In genomic region chr5:111630313-111630844, GRCm38 (mm10) we compare ENCODE assay signal across 9 mouse cellular contexts.
DNase-seq lines count a peak whose midpoint lies in the region; ATAC-seq and TF ChIP-seq lines count a peak whose summit lies in the region.
"Had no signal": no experiment of that assay in that cellular context is flagged by ENCODE, and none has a peak within 500 bp of the region (broad histone marks: within the 10 kb centered on the region; RNA-seq: fewer than 3 reads in every experiment).

No protein-coding gene starts in this region.

- H3K9me3 ChIP-seq in neural tube, embryonic 11.5 days (ENCODE audit: control insufficient read depth, low read length), result 0 out of 2 replicates have a peak, but pooled peaks cover 4% of the 10 kb centered on the region
- H3K9me3 ChIP-seq in forebrain, embryonic 12.5 days, result peaks cover 4% of the 10 kb centered on the region; the same call in 1 of the 2 replicates
- H3K9me3 ChIP-seq in hindbrain, postnatal 0 days (ENCODE audit: low read length), result 0 out of 2 replicates have a peak, but pooled peaks cover 2% of the 10 kb centered on the region

- DNase-seq in neural tube, embryonic 11.5 days (ENCODE audit: low spot score), result no peak
- no peak for DNase-seq in neural tube, embryonic 10.5 days (ENCODE audit: extremely low spot score, low spot score)
- no peak for DNase-seq in hindbrain, postnatal 0 days (ENCODE audit: low spot score)
- no peak for DNase-seq in MN1 (ENCODE audit: low spot score)
- DNase-seq in right cerebral cortex, adult 18-20 months, result no peak
- DNase-seq in Muller cell, postnatal 12 days (ENCODE audit: inconsistent ontology term), result no peak
- DNase-seq: left cerebral cortex, postnatal 4 days; retina, postnatal 1 day had no signal

- no peaks in the 10 kb centered on the region for H3K27me3 ChIP-seq in neural tube, embryonic 11.5 days (ENCODE audit: control insufficient read depth, insufficient read depth, low read length)
- 0 out of 2 replicates have a peak, but pooled peaks cover 1% of the 10 kb centered on the region for H3K27me3 ChIP-seq in forebrain, embryonic 12.5 days
- H3K27me3 ChIP-seq in hindbrain, postnatal 0 days (ENCODE audit: insufficient read depth, low read length), result no peaks in the 10 kb centered on the region

- no peak for TF ChIP-seq CTCF in hindbrain, postnatal 0 days (IDR thresholded peaks at IDR 0.05; ENCODE audit: low read depth)

- H3K4me1 ChIP-seq in neural tube, embryonic 11.5 days (ENCODE audit: control insufficient read depth, insufficient read depth, low read length), result peaks cover 17% of the 10 kb centered on the region
- peaks cover 48% of the 10 kb centered on the region for H3K4me1 ChIP-seq in forebrain, embryonic 12.5 days
- H3K4me1 ChIP-seq in hindbrain, postnatal 0 days (ENCODE audit: insufficient read depth, low read length), result no peaks in the 10 kb centered on the region; the same call in 1 of the 2 replicates

- WGBS in neural tube, embryonic 11.5 days, result 98% methylated on average over 3 of the region's 3 CpGs
- 100% methylated on average over 3 of the region's 3 CpGs for WGBS in forebrain, embryonic 12.5 days
- WGBS in hindbrain, postnatal 0 days, result 91% methylated on average over 3 of the region's 3 CpGs

- H3K4me3 ChIP-seq in neural tube, embryonic 11.5 days (ENCODE audit: low read depth, low read length), result no peak overlapping the region
- no peak overlapping the region for H3K4me3 ChIP-seq in forebrain, embryonic 12.5 days (replicated peaks)
- H3K4me3 ChIP-seq in hindbrain, postnatal 0 days (ENCODE audit: low read length), result no peak overlapping the region

- no peak overlapping the region for H3K9ac ChIP-seq in neural tube, embryonic 11.5 days (ENCODE audit: low read length)
- no peak overlapping the region for H3K9ac ChIP-seq in forebrain, embryonic 12.5 days
- H3K9ac ChIP-seq in hindbrain, postnatal 0 days (replicated peaks; ENCODE audit: low read length), result no peak overlapping the region

- no peak overlapping the region for H3K4me2 ChIP-seq in neural tube, embryonic 11.5 days (ENCODE audit: low read depth)
- H3K4me2 ChIP-seq in forebrain, embryonic 12.5 days, result no peak overlapping the region
- H3K4me2 ChIP-seq in hindbrain, postnatal 0 days (ENCODE audit: low read depth, low read length), result no peak overlapping the region

- no peaks in the 10 kb centered on the region for H3K36me3 ChIP-seq in neural tube, embryonic 11.5 days (ENCODE audit: control insufficient read depth, insufficient read depth, low read length)
- no peaks in the 10 kb centered on the region for H3K36me3 ChIP-seq in forebrain, embryonic 12.5 days (replicated peaks)
- H3K36me3 ChIP-seq in hindbrain, postnatal 0 days (ENCODE audit: insufficient read depth, low read length), result no peaks in the 10 kb centered on the region

- no peak overlapping the region for H3K27ac ChIP-seq in neural tube, embryonic 11.5 days (ENCODE audit: low read depth, low read length)
- H3K27ac ChIP-seq in forebrain, embryonic 12.5 days, result peak overlapping the region; percentile 43; the same call in 1 of the 2 replicates
- H3K27ac ChIP-seq in hindbrain, postnatal 0 days, result no peak overlapping the region

- ATAC-seq in neural tube, embryonic 11.5 days (ENCODE audit: insufficient read depth, low FRiP score, low TSS enrichment), result peak; percentile 39; the same call in 1 of the 2 replicates
- peak; percentile 28 for ATAC-seq in forebrain, embryonic 12.5 days (ENCODE audit: low FRiP score)
- peak; percentile 56; the same call in 1 of the 2 replicates for ATAC-seq in hindbrain, postnatal 0 days
